Mouse (Mus musculus) forelimb bud, embryonic 11.5 days (tissue): ENCODE results near the gene 4931409K22Rik.
A peak's percentile ranks its signal among the peaks of the same experiment; 100 is the strongest.

Experiments
- DNase-seq: peaks from one replicate; pipeline ENCODE4 v3.0.0-alpha.2; 2012; ENCODE audit warnings: low read depth, low spot score

The 4931409K22Rik gene

DNA sequence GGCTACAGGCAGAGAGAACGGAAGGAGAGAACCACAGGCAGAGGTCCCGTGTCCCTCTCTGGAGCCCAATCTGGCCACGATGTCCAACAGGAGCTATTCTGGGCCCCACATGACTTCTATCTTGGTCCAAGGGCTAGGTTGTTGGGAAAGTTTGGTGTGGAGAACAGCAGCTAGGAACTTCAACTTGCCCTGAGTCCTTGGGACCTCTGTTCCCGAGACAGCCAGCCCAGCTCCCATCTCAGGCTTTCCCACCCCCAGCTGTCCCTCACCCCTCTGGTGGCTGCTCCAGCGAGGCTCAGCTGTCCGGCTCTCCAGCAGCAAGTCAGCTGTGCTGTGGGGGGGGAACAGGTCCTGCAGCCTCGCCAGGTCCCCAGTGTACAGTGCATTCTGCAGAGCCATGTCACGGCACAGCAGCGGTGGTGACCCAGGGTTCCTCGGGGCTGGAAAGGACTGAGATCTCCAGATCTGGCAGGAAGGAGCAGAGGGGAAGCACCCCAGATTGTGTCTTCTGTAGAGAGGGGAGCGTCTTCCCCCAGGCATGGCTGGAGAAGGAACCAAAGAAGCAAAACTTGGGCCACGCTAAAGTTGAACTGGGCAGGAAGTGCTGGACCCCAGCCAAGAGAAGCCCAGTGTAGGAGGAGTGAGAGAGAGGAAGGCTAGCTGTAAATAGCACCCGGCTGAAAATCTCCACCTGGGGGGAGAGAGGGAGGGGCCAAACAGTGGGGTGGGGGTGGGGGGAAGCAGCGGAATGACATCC lies 16.0 kb downstream of the 4931409K22Rik start, which contains the start of gene Asb10:
TSS of gene Asb10 (minus strand) at position 592 of the 757 bp plus-strand sequence.
- no peak for DNase-seq

DNA sequence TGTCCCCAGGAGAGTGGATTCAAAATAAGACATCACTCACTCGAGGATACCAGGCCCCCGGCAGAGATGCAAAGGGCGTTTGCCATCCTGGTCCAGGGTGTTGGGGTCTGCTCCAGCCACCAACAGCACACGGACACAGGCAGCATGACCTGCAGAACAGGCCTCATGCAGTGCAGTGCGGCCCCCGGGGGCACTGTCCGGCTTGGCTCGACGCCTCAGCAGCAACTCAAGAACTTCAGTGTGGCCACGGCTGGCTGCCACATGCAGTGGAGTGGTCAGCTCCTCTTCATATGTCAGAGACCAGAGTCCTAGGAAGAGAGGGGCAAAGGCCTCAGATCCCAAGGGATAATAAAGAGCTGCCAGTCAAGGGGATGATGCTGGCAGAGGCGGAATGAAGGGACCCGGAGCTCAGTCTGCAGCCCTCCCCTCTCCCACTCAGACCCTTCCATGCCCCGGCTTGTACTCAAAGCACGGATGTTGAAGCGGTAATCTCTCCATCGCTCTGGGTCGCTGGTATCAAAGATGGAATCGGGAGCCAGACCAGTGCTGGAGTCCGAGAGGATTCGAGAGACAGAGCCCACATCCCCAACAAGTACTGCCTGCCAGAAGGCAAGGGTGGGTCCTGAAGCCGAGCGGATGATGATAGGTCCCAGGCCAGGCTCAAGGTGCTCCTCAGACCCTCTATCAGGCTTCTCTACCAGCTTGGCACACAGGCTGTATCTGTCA lies 16.9 kb downstream of the 4931409K22Rik start:
- DNase-seq, result no peak

DNA sequence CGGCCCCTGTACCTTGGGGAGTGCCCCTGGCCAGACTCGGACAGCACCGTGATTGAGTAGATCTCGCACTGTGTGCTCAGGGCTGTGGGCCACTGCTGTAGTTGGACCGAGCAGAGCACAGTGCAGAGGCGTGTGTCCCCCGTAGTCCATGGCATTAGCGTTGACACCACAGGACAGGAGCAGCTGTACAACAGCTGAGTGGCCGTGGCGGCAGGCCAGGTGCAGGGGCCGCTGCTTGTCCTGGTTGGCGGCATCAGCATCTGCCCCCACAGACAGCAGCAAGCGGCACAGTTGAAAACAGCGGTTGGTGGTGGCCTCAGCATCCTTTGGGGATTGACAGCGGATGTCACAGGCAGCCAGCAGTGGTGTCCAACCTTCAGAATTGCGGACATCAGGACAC lies 19.0 kb downstream of the 4931409K22Rik start:
- DNase-seq, result no peak

DNA sequence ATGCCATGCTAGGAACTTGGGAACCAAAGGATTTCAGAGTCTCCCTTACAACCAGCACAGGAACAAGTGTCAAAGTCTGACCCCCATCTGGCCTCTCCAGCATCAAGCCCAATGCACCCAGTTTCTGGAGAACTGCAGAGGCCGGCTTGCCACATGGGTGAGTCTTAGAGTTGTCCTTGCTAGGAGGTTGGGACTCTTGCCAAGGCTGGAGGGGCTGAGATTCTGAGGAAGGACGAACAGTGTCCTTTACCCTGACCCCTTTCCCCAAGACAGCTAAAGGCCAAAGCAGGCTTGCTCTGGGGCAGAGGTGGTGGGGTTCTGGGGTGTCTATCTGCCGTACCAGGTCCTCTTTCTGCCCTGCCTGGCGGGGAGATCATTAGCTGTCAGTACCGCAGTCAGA lies 20.1 kb downstream of the 4931409K22Rik start:
- DNase-seq, result no peak

DNA sequence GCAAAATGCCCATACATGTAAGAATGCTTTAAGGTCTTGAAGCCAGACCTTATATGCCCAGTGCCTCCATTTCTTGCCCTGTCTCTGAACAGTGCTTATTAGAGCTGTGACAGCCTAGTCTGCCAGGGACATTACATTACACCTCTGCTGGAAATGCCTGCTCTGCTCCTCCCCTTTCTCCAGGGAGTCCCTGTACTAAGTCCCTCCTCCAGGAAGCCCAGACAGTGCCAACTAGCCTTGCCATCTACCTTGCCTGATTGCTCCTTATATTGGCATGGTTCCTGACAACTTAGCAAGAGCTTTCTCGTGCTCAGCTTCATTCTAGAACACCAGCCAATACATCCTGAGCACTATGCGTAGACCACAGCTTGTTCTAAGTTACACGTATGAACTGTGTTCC lies 20.9 kb downstream of the 4931409K22Rik start:
- DNase-seq, result no peak

DNA sequence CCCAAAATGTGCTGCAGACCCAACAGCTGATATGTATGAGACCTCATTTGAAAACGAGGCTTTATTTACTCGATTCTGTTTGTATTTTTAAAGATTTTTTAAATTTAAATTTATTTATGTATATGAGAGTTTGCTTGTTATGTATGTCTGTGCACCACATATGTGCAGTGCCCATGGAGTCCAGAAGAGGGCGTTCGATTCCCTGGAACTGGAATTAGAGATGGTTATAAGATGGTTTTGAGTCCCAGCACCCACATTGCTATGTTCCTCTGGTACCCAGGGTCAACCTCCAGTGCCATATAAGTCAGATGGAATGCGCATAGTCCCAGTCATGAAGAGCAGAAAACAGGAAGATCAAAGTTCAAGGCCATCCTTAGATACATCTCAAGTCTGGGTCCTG lies 22.3 kb downstream of the 4931409K22Rik start:
- DNase-seq, result no peak

DNA sequence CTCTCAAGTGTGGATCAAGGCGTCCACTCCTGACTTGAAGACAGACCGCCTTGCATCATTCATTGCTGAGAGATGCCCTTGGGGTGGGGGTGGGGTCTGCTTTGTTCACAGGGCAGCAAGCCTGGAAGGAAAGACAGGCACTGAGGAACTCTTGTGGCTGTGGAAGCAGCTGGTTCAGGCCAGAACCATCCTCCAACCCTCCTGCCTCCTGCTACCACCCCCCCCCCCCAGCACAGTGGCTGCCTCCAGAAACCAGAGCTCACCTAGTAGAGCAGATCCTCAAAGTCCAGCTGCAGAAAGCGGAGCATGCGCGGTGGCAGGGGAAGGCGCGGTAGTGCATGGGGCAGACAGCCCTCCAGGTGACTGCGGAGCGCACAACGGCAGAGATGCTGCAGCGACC lies 23.2 kb downstream of the 4931409K22Rik start:
- no peak for DNase-seq

DNA sequence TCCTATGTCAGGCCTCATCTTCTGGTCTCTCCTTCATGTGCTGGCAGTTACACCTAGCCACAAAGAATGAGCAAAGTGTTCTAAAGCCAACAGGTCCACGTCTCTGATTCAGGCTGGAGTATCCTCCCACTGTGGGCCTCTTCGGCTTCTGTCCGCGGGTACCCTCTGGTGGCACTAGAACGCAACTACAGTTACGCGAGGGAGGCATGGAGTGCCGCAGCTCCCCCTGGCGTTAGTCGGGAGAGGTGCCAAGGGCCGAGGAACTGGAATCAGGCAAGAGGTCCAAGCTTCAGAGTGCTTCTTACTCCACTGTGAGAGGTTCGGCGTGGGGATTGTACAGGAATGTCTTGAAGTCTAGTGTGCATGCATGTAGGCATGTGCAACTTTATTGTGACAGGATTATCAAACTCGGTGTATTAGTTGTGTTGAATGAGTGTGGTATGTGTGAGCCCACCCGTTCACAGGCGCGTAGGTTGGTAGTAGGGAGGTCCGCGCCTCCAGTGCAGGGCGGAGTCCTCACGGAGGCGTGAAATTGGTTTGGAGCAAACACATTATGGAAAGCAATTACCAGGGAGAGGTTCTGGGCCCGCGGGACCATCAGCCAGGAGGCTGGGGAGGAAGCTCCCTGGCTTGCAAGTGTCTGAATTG lies 26.4 kb downstream of the 4931409K22Rik start:
- DNase-seq, result peak; percentile 88

DNA sequence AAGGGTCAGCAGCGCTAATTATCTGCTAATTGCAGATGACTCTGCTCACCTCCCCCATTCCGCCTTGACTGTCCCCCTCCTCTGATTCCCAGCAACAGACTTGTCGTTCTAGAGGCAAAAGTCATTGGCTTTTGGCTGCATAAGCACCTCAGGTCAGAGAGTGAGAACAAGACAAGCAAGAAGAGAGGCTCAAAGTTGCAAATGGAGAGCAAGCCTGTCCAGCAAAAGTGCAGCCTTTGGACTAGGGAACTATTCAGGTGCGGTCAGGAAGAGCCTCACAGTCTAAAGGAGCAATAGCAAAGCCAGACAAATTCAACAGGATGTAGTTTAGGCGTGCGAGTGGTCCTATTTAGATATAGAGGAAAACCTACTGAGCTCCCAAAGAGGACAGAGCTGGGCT lies 28.8 kb downstream of the 4931409K22Rik start:
- no peak for DNase-seq

DNA sequence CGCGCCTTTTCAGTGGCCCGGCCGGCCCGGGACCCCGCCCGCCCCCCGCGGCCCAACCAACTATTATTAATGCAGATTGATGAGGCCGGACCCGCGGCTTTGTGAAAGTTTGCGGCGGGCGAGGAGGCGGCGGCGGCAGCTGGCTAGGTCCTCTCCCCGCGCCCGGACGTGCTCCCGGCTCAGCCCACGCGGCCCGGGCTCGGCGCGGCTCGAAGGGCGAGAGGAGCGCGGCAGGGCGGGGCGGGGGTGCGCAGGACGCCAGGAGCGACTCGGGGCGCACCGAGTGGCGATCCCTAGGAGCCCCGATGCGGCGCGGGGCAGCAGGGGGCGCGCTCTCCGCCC lies 29.7 kb downstream of the 4931409K22Rik start, which contains the start of gene Gbx1:
TSS of gene Gbx1 (minus strand) at position 314 of the 342 bp plus-strand sequence.
- DNase-seq, result no peak

DNA sequence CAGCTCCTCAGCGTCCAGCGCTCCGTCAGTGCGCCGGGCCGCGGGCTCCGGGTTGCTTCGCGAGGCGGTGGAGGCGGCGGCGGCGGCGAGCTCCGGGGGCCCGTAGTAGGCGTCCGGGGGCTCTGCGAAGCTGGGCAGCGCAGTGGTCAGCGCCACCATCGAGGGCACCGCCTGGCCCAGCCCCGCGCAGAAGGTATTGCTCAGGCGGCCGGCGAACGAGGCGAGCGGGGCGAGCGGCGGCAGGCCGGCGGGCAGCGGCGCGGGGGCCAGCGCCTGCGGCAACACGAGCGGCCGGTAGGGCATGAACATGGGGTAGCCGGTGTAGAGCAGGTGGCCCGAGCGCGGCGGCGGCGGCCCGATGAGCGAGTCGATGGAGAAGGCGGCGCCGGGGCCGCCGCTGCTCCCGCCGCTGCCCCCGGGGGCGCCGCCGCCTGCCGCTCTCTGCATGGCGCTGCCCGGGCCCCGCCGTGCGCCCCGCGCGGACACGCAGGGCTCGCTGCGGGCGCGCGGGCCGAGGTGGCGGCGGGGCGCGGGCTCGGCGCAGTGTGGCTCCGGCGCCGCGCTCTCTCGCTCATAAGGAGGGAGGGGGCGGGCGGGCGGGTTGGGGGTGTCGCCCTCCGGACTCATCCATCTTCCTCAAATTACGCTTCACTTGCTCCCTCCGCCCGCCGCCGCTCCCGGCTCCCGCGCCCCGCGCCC lies 30.3 kb downstream of the 4931409K22Rik start:
- no peak for DNase-seq

DNA sequence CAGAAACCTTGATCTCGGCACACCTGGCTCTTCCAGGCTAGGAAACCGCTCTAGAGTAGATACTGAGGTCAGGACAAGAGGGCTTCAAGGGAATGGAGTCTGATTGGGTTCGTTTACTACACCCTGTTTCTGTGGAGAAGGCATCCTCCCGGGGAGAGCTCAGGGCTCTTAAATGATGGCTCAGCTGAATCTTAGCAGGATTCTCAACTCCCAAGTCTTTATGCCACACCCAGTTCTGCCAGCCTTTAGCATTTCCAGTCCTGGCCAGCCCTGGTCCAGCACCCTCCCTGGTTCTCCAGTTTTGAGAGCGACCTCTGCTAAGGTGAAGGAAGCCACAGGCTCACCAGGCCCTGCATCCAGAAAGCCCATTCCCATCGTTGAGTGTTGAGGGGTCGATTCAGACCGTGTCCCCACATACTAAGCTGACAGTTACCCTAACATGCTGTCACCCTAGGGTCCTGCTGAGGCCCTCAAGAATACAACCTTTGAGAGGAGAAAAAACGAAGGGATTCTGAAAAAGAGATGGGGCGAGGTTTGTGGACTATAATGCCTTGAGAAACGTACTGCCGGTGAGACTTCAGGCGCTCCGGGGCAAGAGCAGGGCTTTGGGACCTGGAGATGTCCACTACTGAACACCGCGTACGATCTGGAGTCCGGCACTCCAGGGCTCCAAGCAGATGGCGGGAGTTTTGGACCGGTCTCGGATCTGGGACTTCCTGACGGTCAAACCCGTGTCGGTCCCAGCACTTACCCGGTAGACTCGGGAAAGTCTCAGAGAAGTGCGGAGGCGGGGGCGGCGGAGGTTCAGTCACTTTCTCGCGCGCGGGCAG lies 31.0 kb downstream of the 4931409K22Rik start:
- DNase-seq, result no peak

DNA sequence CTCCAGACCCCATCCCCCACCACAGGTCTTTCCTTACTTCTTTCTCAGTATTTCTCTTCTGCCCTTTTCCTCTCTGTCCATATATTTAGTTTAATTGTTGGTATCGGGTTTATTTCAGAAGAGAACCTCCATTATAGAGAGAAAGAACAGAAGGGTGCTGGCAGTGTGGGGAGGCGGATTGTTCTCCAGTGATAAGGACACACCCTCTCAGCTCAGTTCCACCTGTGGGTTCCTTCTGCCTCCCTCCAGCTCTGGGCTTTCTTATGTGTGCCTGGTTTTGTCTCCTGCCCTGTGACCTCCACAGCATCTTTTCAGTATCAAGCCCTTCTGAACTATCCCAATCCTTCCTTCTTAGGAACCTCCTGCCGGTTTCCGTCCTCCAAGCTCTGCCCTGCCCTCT lies 32.1 kb downstream of the 4931409K22Rik start:
- DNase-seq, result no peak

DNA sequence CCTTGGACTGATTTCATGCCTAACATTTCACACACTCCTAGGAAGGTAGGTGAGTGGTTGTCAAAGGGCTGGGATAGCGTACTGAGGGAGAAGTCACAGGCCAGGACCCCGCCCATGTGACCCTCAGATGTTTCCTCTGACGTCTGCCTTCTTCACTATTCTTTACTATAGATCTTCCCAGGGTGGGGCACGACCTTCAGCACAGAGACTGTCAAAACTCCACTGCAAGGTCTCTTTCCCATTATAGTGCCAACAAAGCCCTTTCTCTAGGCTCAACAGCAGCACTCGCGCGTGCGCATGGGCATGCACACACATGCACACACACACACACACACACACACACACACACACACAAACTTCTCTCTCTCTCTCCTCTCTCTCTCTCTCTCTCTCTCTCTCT lies 32.8 kb downstream of the 4931409K22Rik start:
- no peak for DNase-seq

DNA sequence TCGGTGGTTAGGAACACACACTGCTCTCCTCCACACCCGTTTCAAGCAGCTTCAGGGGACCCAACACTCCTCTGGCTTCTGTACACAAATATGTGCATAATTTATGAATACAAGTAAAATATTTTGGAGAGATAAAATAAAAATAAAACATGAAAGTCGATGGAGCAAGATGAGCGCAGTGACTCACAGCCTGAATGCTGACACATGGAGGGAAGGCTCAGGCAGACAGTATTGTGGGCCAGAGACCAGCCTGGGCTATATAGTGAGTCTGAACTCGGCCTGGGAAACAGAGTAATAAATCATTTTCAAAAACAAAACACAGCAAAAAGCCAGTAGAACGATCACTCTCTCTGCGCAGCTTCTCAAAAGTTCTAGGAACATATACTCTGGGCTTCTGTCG lies 35.2 kb downstream of the 4931409K22Rik start:
- no peak for DNase-seq

DNA sequence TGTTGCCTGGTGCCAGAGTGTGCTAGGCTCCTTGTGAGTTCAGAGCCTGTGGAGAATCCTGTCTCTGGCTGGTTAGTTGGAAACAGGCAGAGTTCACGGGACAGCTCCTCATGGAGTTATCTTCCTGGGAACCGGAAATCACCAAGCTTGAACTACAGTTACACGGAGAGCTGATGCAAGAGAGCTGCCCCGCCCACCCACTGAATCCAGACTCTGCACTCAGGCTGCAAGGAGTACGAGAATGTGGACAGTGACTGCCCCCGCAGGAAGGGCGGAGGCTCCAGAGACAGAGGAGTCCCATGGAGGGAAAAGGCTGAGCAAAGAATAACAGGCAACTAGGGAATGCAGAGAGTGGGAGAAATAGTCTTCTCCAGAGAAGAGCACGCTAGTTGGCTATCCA lies 44.3 kb downstream of the 4931409K22Rik start:
- DNase-seq, result no peak

DNA sequence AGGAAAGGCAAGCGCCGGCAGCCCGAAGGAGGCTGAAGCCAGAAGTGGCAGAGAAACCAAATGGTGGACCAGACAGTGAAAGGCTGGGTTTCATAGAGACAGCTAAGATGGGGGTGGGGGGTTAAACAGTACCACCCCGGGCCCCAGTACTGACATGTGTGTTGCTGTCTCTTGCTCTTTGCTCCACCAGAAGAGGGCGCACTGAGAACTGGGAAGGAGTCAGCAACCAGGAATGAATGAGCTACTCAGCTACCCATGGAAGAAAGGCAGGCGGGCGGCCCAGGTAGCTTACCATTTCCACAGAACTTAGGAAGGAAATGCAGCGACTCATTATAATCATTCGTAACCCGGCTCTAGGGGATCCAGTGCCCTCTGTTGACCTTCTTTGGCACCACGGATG lies 46.0 kb downstream of the 4931409K22Rik start:
- no peak for DNase-seq

DNA sequence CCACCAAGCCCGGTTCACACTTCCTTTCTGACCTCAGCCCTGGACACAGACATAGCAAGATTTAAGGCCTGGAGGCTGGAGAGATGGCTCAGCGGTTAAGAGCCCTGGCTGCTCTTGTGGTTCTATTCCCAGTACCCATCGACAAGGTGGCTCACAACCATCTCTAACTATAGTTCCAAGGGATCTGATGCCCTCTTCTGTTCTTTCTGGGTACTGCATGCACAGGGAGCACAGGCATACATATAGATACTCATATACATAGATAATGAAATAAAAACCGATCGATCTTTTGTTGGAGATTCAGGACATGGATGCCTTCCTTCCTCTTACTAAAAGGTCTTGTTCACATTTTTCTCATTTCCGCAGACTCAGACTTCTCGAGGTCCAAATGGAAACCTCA lies 48.2 kb downstream of the 4931409K22Rik start:
- no peak for DNase-seq

DNA sequence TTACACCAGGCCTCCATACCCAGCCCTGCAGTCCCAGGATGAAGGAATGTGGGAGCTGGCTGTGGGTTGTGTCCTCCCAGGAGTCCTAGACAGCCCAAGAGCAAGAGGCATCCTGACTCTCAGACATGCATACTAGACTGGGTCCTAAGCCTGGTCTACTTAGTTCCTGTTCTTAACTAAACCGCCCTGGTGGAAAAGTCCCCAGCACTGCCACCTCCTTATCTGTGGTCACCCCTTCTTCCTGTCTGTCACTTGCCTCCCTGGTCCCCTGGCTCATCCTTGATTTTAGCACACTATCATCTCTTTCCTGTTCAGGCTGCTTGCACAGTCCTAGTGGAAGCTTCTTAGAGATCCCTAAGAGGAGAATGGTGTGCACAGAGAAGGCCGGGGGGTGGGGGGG lies 51.1 kb downstream of the 4931409K22Rik start:
- DNase-seq, result no peak

DNA sequence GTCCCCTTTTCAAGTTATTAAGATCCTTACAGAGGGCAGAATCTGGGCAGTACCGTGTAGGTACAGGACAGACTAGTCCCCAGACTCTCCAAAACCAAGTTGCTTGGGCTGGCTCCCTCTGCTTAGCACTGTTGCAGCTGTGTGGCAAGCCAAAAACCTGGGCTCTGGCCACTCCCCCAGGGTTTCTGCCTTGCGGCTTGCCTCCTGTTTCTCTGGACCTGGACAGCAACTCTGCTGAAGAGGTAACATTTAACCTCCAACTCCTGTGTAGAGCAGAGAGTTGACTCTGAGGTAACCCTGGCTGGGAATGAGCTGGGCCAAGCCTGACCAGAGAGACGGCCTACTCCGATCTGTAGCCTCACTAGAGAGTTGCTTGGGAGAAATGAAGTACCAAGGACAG lies 53.8 kb downstream of the 4931409K22Rik start:
- DNase-seq, result no peak

DNA sequence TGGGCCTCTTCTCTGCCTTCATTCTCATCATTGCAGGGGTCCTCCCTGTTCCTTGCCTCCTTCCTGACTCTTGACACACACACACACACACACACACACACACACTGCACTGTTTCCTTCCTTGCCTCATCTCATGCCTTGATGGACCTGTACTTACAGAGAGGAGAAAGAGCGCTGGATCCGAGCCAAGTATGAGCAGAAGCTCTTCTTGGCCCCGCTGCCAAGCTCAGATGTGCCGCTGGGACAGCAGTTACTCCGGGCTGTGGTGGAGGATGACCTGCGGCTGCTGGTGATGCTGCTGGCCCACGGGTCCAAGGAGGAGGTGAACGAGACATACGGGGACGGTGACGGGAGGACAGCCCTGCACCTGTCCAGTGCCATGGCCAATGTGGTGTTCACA lies 55.8 kb downstream of the 4931409K22Rik start:
- no peak for DNase-seq
